Mouse (Mus musculus): ENCODE measurements at regions not wholly inside any gene's neighbourhood (a gene's known extent, or its start where the extent isn't known, plus 50 kb on each side); places are given as distances from the start of the nearest gene placed in this dataset.

GRCm38 (mm10) chrX:56276348-56276747 is 63.7 kb upstream of the Gm773 start:
- TF ChIP-seq CTCF (conservative IDR thresholded peaks at IDR 0.05): peak; percentile 54
- no peak for DNase-seq (ENCODE audit: low spot score in 2 of 2)
- Histone ChIP-seq H3K27ac (no peak overlapping the region), H3K4me3 (no peak overlapping the region)

GRCm38 (mm10) chrX:56274170-56274569 is 61.5 kb upstream of the Gm773 start:
- TF ChIP-seq CTCF (conservative IDR thresholded peaks at IDR 0.05): peak; percentile 75
- Histone ChIP-seq H3K4me3 (no peak overlapping the region), H3K27ac (no peak overlapping the region)
- peak in 1 of 2 experiments; percentile 11 for DNase-seq (ENCODE audit: low spot score in 2 of 2)

- DNase-seq (ENCODE audit: low spot score in 2 of 2): peak in 1 of 2 experiments; percentile 7
- TF ChIP-seq CTCF (conservative IDR thresholded peaks at IDR 0.05): no peak
- H3K27ac ChIP-seq: no peak overlapping the region
- H3K4me3 ChIP-seq: no peak overlapping the region
These were observed 57.0 kb upstream of the Gm773 start for GRCm38 (mm10) chrX:56269706-56270105.

Data from layer of hippocampus, adult 2 months (tissue).